Mouse (Mus musculus) bone marrow macrophage, adult 2 months (primary cell): ENCODE data around the gene Gm13697.

Experiments used
- CTCF ChIP-seq: IDR thresholded peaks from 2 replicates; pipeline ENCODE4 v1.5.1; 2012; ENCODE audit warnings: low read depth, mild to moderate bottlenecking, low read length, moderate library complexity
- POLR2A ChIP-seq: IDR thresholded peaks from 2 replicates; pipeline ENCODE4 v1.6.1; 2012; ENCODE audit warnings: mild to moderate bottlenecking, low read depth, low read length, borderline replicate concordance

DNA sequence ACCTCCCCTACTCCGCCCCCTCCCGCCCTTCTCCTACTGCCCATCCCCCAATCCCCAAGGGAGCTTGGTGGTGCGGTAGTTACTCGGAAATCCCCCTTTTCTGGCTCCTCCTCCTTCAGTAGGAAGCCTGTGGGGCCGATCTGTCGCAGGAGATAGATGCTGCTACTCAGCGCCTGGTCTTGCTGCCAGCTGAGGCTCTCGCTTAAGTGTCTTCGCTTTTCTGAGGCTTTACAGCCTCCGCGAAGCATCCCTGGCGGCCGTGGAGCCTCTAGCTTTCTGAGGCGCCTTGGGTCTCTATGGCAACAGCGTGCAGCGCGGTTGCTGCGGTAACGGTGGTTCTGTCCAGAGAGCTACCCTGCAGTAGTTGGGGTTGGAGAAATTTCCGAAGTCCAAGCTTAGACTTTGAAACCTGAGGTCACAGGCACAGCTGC is 43.6 kb upstream of the Gm13697 start, which contains the start of gene Zswim2:
- TF ChIP-seq CTCF = no peak
- TF ChIP-seq POLR2A = no peak
